Mouse (Mus musculus): Measurements from ENCODE around the gene Mapk9.

GRCm38 (mm10) chr11:49832962-49833361 is 13.6 kb upstream of the Mapk9 start:
- TF ChIP-seq CTCF (IDR thresholded peaks at IDR 0.05) (no peak), EP300 (IDR thresholded peaks at IDR 0.05) (no peak)

All from lung, postnatal 0 days (tissue).